Mouse (Mus musculus): ENCODE data around the gene Fcmr. TPM values are rescaled to one million over a fixed set of nuclear protein-coding genes. Genes with fewer than 3 reads are reported as not detected.

The Fcmr gene
- polyA plus RNA-seq, 1 experiment from 2014 or later: not detected

- Histone ChIP-seq H3K4me3 (replicated peaks) (no peak overlapping the region), H3K27me3 (no peaks in the 10 kb centered on the region), H3K9me3 (no peaks in the 10 kb centered on the region), H3K4me2 (no peak overlapping the region), H3K4me1 (replicated peaks) (no peaks in the 10 kb centered on the region), H3K27ac (no peak overlapping the region), H3K9ac (replicated peaks) (no peak overlapping the region), H3K36me3 (no peaks in the 10 kb centered on the region)
- ATAC-seq (ENCODE audit: insufficient number of reproducible peaks, insufficient read depth, low FRiP score, low TSS enrichment, low read depth): no peak
- WGBS: 86% methylated on average over 5 of the region's 5 CpGs
These were observed 728 bp upstream of the Fcmr start for GRCm38 (mm10) chr1:130864741-130865140.

- Histone ChIP-seq H3K27ac (no peak overlapping the region), H3K36me3 (no peaks in the 10 kb centered on the region), H3K27me3 (peaks cover 8% of the 10 kb centered on the region), H3K4me1 (replicated peaks) (peaks cover under 1% of the 10 kb centered on the region; the same call in 1 of the 2 replicates), H3K4me3 (replicated peaks) (no peak overlapping the region), H3K9ac (replicated peaks) (no peak overlapping the region), H3K9me3 (no peaks in the 10 kb centered on the region), H3K4me2 (no peak overlapping the region)
- ATAC-seq (ENCODE audit: insufficient number of reproducible peaks, insufficient read depth, low FRiP score, low TSS enrichment, low read depth): no peak
- 93% methylated on average over 2 of the region's 2 CpGs for WGBS
These were observed 7.4 kb downstream of the Fcmr start for GRCm38 (mm10) chr1:130872912-130873311.

DNA sequence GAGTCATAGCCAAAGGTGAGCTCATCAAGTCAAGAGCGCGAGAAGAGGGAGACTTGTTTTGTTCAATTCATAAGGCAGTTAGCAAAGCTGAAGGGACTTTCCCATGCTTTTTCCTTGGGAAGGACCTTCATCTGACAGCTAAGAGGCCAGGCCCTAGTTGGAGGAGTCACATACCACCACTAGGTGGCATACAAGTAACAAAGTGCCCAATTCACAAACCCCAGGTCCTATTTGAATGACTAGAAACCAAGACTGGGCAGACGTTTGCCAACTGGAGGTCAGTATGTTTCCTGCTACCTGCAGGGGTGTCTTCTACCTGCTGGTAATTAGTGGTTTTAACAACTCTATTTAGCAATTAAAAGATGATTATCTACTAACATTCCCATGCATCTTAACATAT is 9.7 kb downstream of the Fcmr start:
- WGBS: 32% methylated on average over 3 of the region's 3 CpGs

GRCm38 (mm10) chr1:130875910-130876309 is 10.4 kb downstream of the Fcmr start:
- H3K27me3 ChIP-seq: peaks cover 33% of the 10 kb centered on the region
- H3K4me2 ChIP-seq: no peak overlapping the region
- H3K36me3 ChIP-seq: no peaks in the 10 kb centered on the region
- no peaks in the 10 kb centered on the region for H3K9me3 ChIP-seq
- no peak overlapping the region for H3K9ac ChIP-seq (replicated peaks)
- peaks cover 4% of the 10 kb centered on the region; the same call in 1 of the 2 replicates for H3K4me1 ChIP-seq (replicated peaks)
- WGBS: 69% methylated on average over 3 of the region's 3 CpGs
- ATAC-seq (ENCODE audit: insufficient number of reproducible peaks, insufficient read depth, low FRiP score, low TSS enrichment, low read depth): no peak
- no peak overlapping the region for H3K4me3 ChIP-seq (replicated peaks)
- H3K27ac ChIP-seq: no peak overlapping the region

More for the DNA sequence above, 9.7 kb downstream of the Fcmr start:
- no peaks in the 10 kb centered on the region for H3K36me3 ChIP-seq
- H3K4me3 ChIP-seq (replicated peaks): no peak overlapping the region
- no peaks in the 10 kb centered on the region for H3K9me3 ChIP-seq
- ATAC-seq (ENCODE audit: insufficient number of reproducible peaks, insufficient read depth, low FRiP score, low TSS enrichment, low read depth): no peak
- no peak overlapping the region for H3K27ac ChIP-seq
- H3K9ac ChIP-seq (replicated peaks): no peak overlapping the region
- H3K4me2 ChIP-seq: no peak overlapping the region
- peaks cover 4% of the 10 kb centered on the region; the same call in 1 of the 2 replicates for H3K4me1 ChIP-seq (replicated peaks)
- H3K27me3 ChIP-seq: peaks cover 30% of the 10 kb centered on the region

- Histone ChIP-seq H3K9ac (replicated peaks) (no peak overlapping the region), H3K36me3 (no peaks in the 10 kb centered on the region), H3K4me3 (replicated peaks) (no peak overlapping the region), H3K9me3 (no peaks in the 10 kb centered on the region), H3K27ac (no peak overlapping the region), H3K4me1 (replicated peaks) (peaks cover 4% of the 10 kb centered on the region; the same call in 1 of the 2 replicates), H3K27me3 (peaks cover 33% of the 10 kb centered on the region), H3K4me2 (no peak overlapping the region)
- ATAC-seq (ENCODE audit: insufficient number of reproducible peaks, insufficient read depth, low FRiP score, low TSS enrichment, low read depth): no peak
- WGBS: 26% methylated on average over 3 of the region's 3 CpGs
These were observed 11.6 kb downstream of the Fcmr start for GRCm38 (mm10) chr1:130876931-130877509.

GRCm38 (mm10) chr1:130877889-130878614 is 12.6 kb downstream of the Fcmr start:
- no peaks in the 10 kb centered on the region for H3K9me3 ChIP-seq
- no peak overlapping the region for H3K27ac ChIP-seq
- H3K4me3 ChIP-seq (replicated peaks): peak overlapping the region; percentile 50
- peak overlapping the region; percentile 53 for H3K9ac ChIP-seq (replicated peaks)
- peak; percentile 49; the same call in 1 of the 2 replicates for ATAC-seq (ENCODE audit: insufficient number of reproducible peaks, insufficient read depth, low FRiP score, low TSS enrichment, low read depth)
- WGBS: 3% methylated on average over 43 of the region's 43 CpGs
- H3K27me3 ChIP-seq: peaks cover 33% of the 10 kb centered on the region
- peaks cover 4% of the 10 kb centered on the region; the same call in 1 of the 2 replicates for H3K4me1 ChIP-seq (replicated peaks)
- peak overlapping the region; percentile 84 for H3K4me2 ChIP-seq
- H3K36me3 ChIP-seq: no peaks in the 10 kb centered on the region

- H3K36me3 ChIP-seq: no peaks in the 10 kb centered on the region
- no peak overlapping the region for H3K4me3 ChIP-seq (replicated peaks)
- no peak overlapping the region for H3K4me2 ChIP-seq
- H3K9ac ChIP-seq (replicated peaks): no peak overlapping the region
- H3K4me1 ChIP-seq (replicated peaks): peaks cover 4% of the 10 kb centered on the region; the same call in 1 of the 2 replicates
- 88% methylated on average over 7 of the region's 7 CpGs for WGBS
- no peak overlapping the region for H3K27ac ChIP-seq
- H3K9me3 ChIP-seq: no peaks in the 10 kb centered on the region
- peaks cover 33% of the 10 kb centered on the region for H3K27me3 ChIP-seq
- no peak for ATAC-seq (ENCODE audit: insufficient number of reproducible peaks, insufficient read depth, low FRiP score, low TSS enrichment, low read depth)
These were observed 14.5 kb downstream of the Fcmr start for GRCm38 (mm10) chr1:130879927-130880326.

DNA sequence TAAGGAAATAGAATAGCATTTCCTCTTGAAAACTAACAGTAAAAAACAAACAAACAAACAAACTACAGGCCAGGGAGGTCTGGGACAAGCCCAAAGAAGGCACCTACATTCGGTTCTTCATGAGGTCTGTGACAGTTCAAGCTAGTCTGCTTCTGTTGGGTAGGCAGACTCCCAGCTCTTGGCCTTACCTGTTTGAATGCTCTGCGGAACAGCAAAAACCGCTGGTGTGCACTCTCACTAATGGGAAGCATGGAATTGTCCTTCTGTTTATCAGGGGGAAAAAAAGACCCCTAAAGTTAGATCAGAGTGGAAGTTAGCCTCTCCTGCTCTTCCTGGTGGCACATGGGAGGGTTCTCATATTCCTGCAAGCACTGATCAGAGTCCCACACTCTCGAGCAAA is 17.7 kb downstream of the Fcmr start:
- peaks cover 1% of the 10 kb centered on the region; the same call in 1 of the 2 replicates for H3K4me1 ChIP-seq (replicated peaks)
- H3K27ac ChIP-seq: no peak overlapping the region
- no peak for ATAC-seq (ENCODE audit: insufficient number of reproducible peaks, insufficient read depth, low FRiP score, low TSS enrichment, low read depth)
- WGBS: 81% methylated on average over 4 of the region's 4 CpGs
- no peak overlapping the region for H3K4me3 ChIP-seq (replicated peaks)
- no peak overlapping the region for H3K9ac ChIP-seq (replicated peaks)
- no peaks in the 10 kb centered on the region for H3K9me3 ChIP-seq
- no peaks in the 10 kb centered on the region for H3K36me3 ChIP-seq
- no peak overlapping the region for H3K4me2 ChIP-seq
- H3K27me3 ChIP-seq: peaks cover 22% of the 10 kb centered on the region

DNA sequence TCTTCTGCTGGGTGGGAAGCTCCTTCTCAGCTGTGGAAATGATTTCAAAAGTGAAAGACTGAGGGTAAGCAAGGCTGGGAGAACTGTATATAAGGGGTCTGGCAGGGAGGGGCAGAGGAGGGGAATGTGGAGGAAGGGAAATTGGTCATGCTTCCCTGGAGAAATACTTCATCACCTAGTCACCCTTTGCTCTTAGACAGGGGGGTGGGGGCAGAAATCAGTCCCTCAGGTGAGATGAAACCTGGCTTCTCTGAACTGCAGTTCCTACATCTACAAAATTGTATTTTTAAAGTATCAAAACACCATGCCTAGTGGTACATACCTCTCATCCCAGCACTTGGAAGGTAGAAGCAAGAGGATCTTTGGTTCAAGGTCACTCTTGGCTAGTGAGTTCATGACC is 21.9 kb downstream of the Fcmr start, which contains the start of gene Il24:
Gene Il24 (minus strand): TSS at position 101 of the 400 bp plus-strand sequence.
- no peak for ATAC-seq (ENCODE audit: insufficient number of reproducible peaks, insufficient read depth, low FRiP score, low TSS enrichment, low read depth)
- no peak within 1 kb of the TSS for H3K27ac ChIP-seq
- H3K9me3 ChIP-seq: no peaks in the 10 kb centered on the region
- H3K27me3 ChIP-seq: no peaks in the 10 kb centered on the region
- no peaks in the 10 kb centered on the region for H3K4me1 ChIP-seq (replicated peaks)
- H3K4me2 ChIP-seq: no peak within 1 kb of the TSS
- H3K4me3 ChIP-seq (replicated peaks): no peak within 1 kb of the TSS
- H3K36me3 ChIP-seq: no peaks in the 10 kb centered on the region
- no peak within 1 kb of the TSS for H3K9ac ChIP-seq (replicated peaks)

DNA sequence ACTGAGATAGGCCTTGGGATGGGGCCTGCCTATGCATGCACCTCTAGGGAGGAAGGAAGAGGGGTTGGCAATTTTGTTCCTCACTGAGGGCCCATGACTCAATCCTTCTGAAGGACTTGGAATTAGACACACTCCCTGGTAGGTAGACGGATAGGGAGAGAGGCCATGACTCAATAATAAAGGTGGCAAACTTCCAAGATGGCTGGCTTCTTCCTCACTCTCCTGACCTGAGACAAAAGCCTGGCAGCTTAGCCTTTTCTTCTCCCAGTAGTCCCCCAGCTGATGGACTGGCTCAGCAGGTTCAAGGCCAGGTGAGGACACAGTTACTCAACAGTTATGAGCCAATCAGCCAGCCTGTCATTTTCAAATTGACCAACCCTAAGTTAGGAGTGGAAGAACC is 27.0 kb downstream of the Fcmr start:
- H3K4me3 ChIP-seq (replicated peaks): no peak overlapping the region
- no peak overlapping the region for H3K27ac ChIP-seq
- no peaks in the 10 kb centered on the region for H3K27me3 ChIP-seq
- no peak for ATAC-seq (ENCODE audit: insufficient number of reproducible peaks, insufficient read depth, low FRiP score, low TSS enrichment, low read depth)
- no peak overlapping the region for H3K9ac ChIP-seq (replicated peaks)
- WGBS: 85% methylated on average over 1 of the region's 1 CpGs
- no peak overlapping the region for H3K4me2 ChIP-seq
- H3K4me1 ChIP-seq (replicated peaks): no peaks in the 10 kb centered on the region
- no peaks in the 10 kb centered on the region for H3K9me3 ChIP-seq
- no peaks in the 10 kb centered on the region for H3K36me3 ChIP-seq

GRCm38 (mm10) chr1:130893329-130894040 is 28.0 kb downstream of the Fcmr start:
- ATAC-seq (ENCODE audit: insufficient number of reproducible peaks, insufficient read depth, low FRiP score, low TSS enrichment, low read depth): no peak
- Histone ChIP-seq H3K4me1 (replicated peaks) (no peaks in the 10 kb centered on the region), H3K36me3 (no peaks in the 10 kb centered on the region), H3K4me3 (replicated peaks) (no peak overlapping the region), H3K27me3 (no peaks in the 10 kb centered on the region), H3K4me2 (no peak overlapping the region), H3K9me3 (no peaks in the 10 kb centered on the region), H3K9ac (replicated peaks) (no peak overlapping the region), H3K27ac (no peak overlapping the region)
- 71% methylated on average over 9 of the region's 9 CpGs for whole genome bisulfite sequencing

Measured in limb, embryonic 12.5 days (tissue).